Mouse (Mus musculus) myocyte (in vitro differentiated cells): ENCODE data around the gene L2hgdh. TPM values are rescaled to one million over a fixed set of nuclear protein-coding genes. Genes with fewer than 3 reads are reported as not detected.
A peak's percentile ranks its signal among the peaks of the same experiment; 100 is the strongest.

Experiments used
- H3K27me3 ChIP-seq: one replicate; pipeline ENCODE4 v1.6.1; 2011; ENCODE audit not compliant: control insufficient read depth, insufficient read depth, insufficient read length
- H3K36me3 ChIP-seq: one replicate; pipeline ENCODE4 v1.6.1; 2011; ENCODE audit not compliant: control insufficient read depth, insufficient read depth
- H3K4me2 ChIP-seq: one replicate; pipeline ENCODE4 v1.6.1; 2011; ENCODE audit warnings: low read depth, control low read depth
- H3K4me3 ChIP-seq: one replicate; pipeline ENCODE4 v1.5.1; 2011; ENCODE audit warnings: mild to moderate bottlenecking, control low read depth, moderate library complexity
- H3K79me2 ChIP-seq: one replicate; pipeline ENCODE4 v1.6.1; 2011; ENCODE audit not compliant: control insufficient read depth, insufficient read depth
- H3ac ChIP-seq: one replicate; pipeline ENCODE4 v1.6.1; 2011; ENCODE audit not compliant: control insufficient read depth, insufficient read length
- CEBPB ChIP-seq: IDR thresholded peaks from 2 replicates; pipeline ENCODE4 v1.6.1; 2011; ENCODE audit warnings: mild to moderate bottlenecking, moderate library complexity; ENCODE audit not compliant: poor library complexity, insufficient read depth, severe bottlenecking
- E2F4 ChIP-seq: IDR thresholded peaks from one replicate; pipeline ENCODE4 v1.6.1; 2011; ENCODE audit warnings: mild to moderate bottlenecking, control low read depth, moderate library complexity; ENCODE audit not compliant: insufficient read depth
- MAX ChIP-seq: IDR thresholded peaks from one replicate; pipeline ENCODE4 v1.6.1; 2011; ENCODE audit warnings: low read depth, mild to moderate bottlenecking, control low read depth
- MYOD1 ChIP-seq, 3 experiments: IDR thresholded peaks; one replicate each; pipeline ENCODE4 v1.6.1; 2011; ENCODE audit warnings: control low read depth in 2 of 3, low read depth in 2 of 3, mild to moderate bottlenecking in 2 of 3, moderate library complexity in 1 of 3; ENCODE audit not compliant: insufficient read length in 2 of 3, control insufficient read depth in 1 of 3
- MYOG ChIP-seq, 3 experiments: IDR thresholded peaks; one replicate each; pipeline ENCODE4 v1.6.1; 2011; ENCODE audit warnings: control low read depth in 2 of 3, low read depth in 2 of 3, mild to moderate bottlenecking in 2 of 3; ENCODE audit not compliant: insufficient read length in 2 of 3, control insufficient read depth in 1 of 3, insufficient read depth in 1 of 3
- POLR2A ChIP-seq: IDR thresholded peaks from one replicate; pipeline ENCODE4 v1.6.1; 2011; ENCODE audit warnings: low read depth, mild to moderate bottlenecking, control low read depth, moderate library complexity; ENCODE audit not compliant: insufficient read length
- POLR2AphosphoS2 ChIP-seq: IDR thresholded peaks from one replicate; pipeline ENCODE4 v1.6.1; 2011; ENCODE audit warnings: low read depth, control low read depth; ENCODE audit not compliant: insufficient read length
- REST ChIP-seq: IDR thresholded peaks from one replicate; pipeline ENCODE4 v1.6.1; 2011; ENCODE audit warnings: mild to moderate bottlenecking, control low read depth, moderate library complexity; ENCODE audit not compliant: insufficient read depth, insufficient read length
- SRF ChIP-seq: IDR thresholded peaks from one replicate; pipeline ENCODE4 v1.6.1; 2011; ENCODE audit warnings: low read depth; ENCODE audit not compliant: control insufficient read depth, insufficient read length
- TCF12 ChIP-seq: IDR thresholded peaks from one replicate; pipeline ENCODE4 v1.6.1; 2011; ENCODE audit warnings: mild to moderate bottlenecking, control low read depth; ENCODE audit not compliant: poor library complexity, insufficient read depth, severe bottlenecking
- TCF3 ChIP-seq: IDR thresholded peaks from one replicate; pipeline ENCODE4 v1.6.1; 2011; ENCODE audit warnings: low read depth, control low read depth; ENCODE audit not compliant: insufficient read length
- USF1 ChIP-seq: IDR thresholded peaks from one replicate; pipeline ENCODE4 v1.6.1; 2011; ENCODE audit warnings: low read depth, mild to moderate bottlenecking, control low read depth, moderate library complexity
- polyA plus RNA-seq: library from polyadenylated mRNA; unstranded; fragments of >200 nt; fragmentation: generic; extraction: Trizol; gene quantifications from one replicate; pipeline ENCODE4 v1.2.1, GENCODE M21; 2012; ENCODE audit warnings: missing spikeins

L2hgdh gene
- polyA plus RNA-seq, 1 experiment: 2.8 TPM

DNA sequence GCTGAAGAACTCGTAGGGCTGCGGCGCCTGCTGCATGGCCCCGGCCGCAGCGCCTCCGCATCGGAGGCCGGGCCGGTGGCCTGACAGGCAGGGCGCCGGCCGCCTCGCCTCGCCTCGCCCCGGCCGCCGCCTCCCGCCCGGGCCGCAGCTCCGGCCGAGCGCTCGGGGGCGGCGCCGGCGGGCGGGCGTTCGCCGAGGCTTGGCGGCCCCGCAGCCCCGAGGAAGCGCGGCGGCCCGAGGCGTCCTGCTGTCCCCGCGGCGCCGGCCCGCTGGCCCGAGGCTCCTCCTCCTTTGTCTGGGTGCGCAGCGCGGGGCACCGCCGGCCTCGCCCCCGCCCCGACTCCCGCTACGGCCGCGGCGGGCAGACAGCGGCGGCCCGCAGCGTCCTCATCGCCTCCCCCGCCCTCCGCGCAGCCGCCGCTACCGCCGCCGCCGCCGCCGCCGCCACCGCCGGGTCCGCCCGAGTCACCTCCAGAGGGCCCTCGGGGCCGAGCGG lies 43.1 kb downstream of the L2hgdh start, which contains the start of gene Sos2:
Sos2 (minus strand) TSS at position 287 of the 496 bp plus-strand sequence.
- Histone ChIP-seq H3K36me3 (no peaks in the 10 kb centered on the region), H3K4me2 (peak within 1 kb of the TSS; percentile 97), H3K4me3 (peak within 1 kb of the TSS; percentile 61), H3K79me2 (peaks cover 45% of the 10 kb centered on the region), H3K27me3 (no peaks in the 10 kb centered on the region), H3ac (peak within 1 kb of the TSS; percentile 98)
- TF ChIP-seq MAX (no peak), USF1 (no peak)

DNA sequence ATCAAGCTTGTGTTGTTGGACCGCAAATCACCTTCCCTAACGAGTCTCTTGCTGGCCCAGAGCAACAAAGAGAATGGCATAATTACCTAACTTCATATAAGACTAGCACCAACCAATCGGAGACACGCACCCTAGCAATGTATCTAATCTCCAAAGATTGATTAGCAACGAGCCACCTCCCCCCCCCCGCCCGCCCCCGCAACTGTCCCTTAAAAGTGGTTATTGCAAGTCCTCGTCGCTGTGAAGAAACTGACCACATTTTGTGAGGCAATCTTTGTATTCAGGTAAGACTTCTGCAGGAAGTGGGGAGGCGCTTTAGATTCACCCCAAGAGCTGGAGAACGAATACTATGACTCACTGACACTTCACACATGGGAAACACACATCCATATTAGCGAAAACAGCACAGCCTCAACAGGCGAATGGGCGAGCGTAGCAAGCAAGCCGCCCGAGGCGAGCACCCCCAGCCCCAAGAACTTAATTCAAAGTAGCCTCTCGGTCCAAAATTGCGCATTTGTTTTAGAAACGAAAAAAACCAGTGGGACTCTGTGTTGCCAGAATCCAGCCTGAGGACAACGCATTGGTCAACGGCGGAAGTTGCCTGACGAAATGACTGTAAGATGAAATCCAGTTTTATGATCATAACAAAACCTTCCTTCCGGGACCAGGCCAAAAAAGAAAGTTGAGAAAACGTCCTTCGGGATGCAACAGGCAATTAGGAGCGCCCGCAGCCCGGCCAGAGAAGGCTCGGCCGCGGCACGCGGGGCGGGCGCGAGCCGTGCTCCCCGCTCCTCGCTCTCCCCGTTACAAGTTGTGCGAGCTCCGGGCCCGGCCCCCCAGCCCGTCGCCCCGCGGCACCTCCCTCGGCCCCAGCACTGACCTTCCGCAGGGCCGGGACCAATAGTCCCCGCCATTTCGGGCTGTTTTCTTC lies 43.8 kb downstream of the L2hgdh start:
- TF ChIP-seq TCF3 (no peak), CEBPB (0 out of 2 replicates have a peak, but pooled peaks have one; percentile 28), MAX (no peak), MYOD1 (IDR thresholded peaks at IDR 0.05; ENCODE audit: control insufficient read depth in 1 of 3, insufficient read length in 2 of 3, low read depth in 2 of 3) (no peak), E2F4 (no peak), USF1 (no peak)
- no peaks in the 10 kb centered on the region for H3K36me3 ChIP-seq
- H3K27me3 ChIP-seq: no peaks in the 10 kb centered on the region
- peak overlapping the region; percentile 61 for H3K4me3 ChIP-seq
- H3ac ChIP-seq: peak overlapping the region; percentile 98
- peaks cover 52% of the 10 kb centered on the region for H3K79me2 ChIP-seq
- peak overlapping the region; percentile 60 for H3K4me2 ChIP-seq

DNA sequence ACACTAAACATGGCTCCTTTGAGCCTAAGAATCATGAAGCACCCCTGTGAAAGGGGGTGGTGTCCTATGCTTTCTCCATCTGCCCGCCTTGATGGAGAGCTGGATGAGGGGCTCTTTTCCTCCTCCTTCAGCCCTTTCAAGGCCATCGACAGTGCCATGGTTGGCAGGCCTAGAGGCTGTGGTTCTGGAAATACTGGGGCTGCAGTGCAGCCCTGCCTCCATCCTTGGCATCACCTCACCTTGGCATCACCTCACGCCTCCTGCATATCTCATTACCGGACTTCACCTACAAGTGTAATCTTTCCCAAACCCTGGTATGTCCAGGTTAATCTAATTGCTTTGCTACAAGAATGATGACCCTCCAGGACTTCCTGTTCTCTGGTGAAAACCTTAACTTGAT lies 48.5 kb downstream of the L2hgdh start:
- no peaks in the 10 kb centered on the region for H3K36me3 ChIP-seq
- TF ChIP-seq POLR2A: no peak
- TF ChIP-seq MYOD1 (IDR thresholded peaks at IDR 0.05; ENCODE audit: control insufficient read depth in 1 of 3, insufficient read length in 2 of 3, low read depth in 2 of 3): no peak
- no peak for TF ChIP-seq POLR2AphosphoS2
- no peak for TF ChIP-seq MAX
- no peak for TF ChIP-seq TCF12
- no peak for TF ChIP-seq TCF3
- no peak for TF ChIP-seq MYOG (IDR thresholded peaks at IDR 0.05; ENCODE audit: control insufficient read depth in 1 of 3, insufficient read depth in 1 of 3, insufficient read length in 2 of 3, low read depth in 2 of 3)
- no peak for TF ChIP-seq E2F4
- TF ChIP-seq USF1: no peak
- TF ChIP-seq CEBPB: no peak
- H3K4me2 ChIP-seq: no peak overlapping the region
- H3K27me3 ChIP-seq: no peaks in the 10 kb centered on the region
- no peak overlapping the region for H3K4me3 ChIP-seq
- H3ac ChIP-seq: no peak overlapping the region
- peaks cover 91% of the 10 kb centered on the region for H3K79me2 ChIP-seq

DNA sequence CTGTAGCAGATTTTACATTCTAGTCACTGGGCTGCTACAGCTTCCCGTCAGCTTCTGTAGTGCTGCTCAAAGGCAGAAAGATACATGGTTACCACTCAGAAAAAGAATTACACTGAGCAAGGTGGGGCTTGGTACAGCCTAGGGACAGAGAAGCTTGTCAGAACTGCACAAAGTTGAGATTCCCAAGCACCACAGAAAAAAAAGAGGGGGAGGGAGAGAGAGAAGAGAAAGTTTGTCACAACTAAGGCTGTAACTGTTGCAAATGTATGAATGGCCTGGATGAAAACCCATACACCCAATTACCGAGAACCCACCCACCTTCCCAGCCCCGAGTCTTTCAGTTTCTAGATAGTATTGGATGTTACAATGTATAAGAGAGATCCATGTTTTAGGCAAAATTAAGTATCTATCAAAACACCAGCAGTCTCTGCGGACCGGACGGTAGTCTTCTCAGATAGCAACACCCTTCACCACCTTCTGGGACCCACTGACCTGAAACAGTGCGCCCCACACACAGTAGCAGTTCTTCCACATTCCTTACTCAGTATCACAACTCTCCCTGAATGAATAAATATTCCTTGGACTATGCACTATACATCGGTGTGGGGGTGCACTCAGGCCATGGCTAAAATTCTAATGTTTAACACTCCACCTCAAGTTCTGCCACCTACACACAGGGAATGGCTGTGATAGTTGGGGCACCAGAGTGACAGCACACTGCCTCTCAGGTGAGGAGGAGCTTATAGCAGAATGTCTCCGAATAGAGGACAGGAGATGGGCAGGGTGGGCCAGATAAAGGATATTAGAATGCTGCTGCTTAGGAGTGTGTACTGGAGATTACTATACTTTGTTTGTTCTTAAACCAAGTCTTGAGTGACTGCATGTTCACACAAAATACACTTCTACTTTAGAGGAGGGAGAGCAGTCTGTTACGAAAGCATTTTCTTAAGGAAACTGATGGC lies 49.8 kb downstream of the L2hgdh start:
- Histone ChIP-seq H3K4me2 (no peak overlapping the region), H3ac (no peak overlapping the region), H3K36me3 (no peaks in the 10 kb centered on the region), H3K79me2 (peaks cover 90% of the 10 kb centered on the region), H3K4me3 (no peak overlapping the region), H3K27me3 (no peaks in the 10 kb centered on the region)
- no peak for TF ChIP-seq POLR2AphosphoS2
- no peak for TF ChIP-seq TCF3
- no peak for TF ChIP-seq CEBPB
- TF ChIP-seq MYOG (IDR thresholded peaks at IDR 0.05; ENCODE audit: control insufficient read depth in 1 of 3, insufficient read depth in 1 of 3, insufficient read length in 2 of 3, low read depth in 2 of 3): no peak
- TF ChIP-seq USF1: no peak
- no peak for TF ChIP-seq REST
- TF ChIP-seq SRF: no peak
- TF ChIP-seq TCF12: no peak
- no peak for TF ChIP-seq MYOD1 (IDR thresholded peaks at IDR 0.05; ENCODE audit: control insufficient read depth in 1 of 3, insufficient read length in 2 of 3, low read depth in 2 of 3)
- TF ChIP-seq POLR2A: no peak
- no peak for TF ChIP-seq E2F4
- TF ChIP-seq MAX: no peak

DNA sequence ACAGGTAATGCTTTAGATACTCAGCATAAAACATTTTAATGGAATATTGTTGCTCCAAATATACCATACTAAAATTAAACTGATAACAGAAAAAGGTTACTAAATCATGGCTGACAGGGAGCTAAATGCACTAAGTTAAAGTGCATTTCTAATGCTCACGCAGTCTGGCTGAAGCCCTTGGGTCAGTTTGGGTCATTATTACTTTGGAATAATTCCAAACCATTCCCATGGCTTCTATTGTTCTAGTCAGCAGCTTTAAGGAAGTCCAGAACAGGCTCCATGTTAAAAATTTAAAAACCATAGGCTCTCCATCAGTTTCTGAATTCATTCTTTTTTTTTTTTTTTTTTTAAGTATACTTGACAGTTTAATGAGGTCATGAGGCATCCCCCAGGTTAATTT lies 50.5 kb downstream of the L2hgdh start:
- Histone ChIP-seq H3ac (no peak overlapping the region), H3K79me2 (peaks cover 85% of the 10 kb centered on the region), H3K27me3 (no peaks in the 10 kb centered on the region), H3K4me3 (no peak overlapping the region), H3K36me3 (no peaks in the 10 kb centered on the region), H3K4me2 (no peak overlapping the region)
- TF ChIP-seq E2F4: no peak
- TF ChIP-seq USF1: no peak
- TF ChIP-seq TCF3: no peak
- TF ChIP-seq POLR2A: no peak
- no peak for TF ChIP-seq SRF
- TF ChIP-seq REST: no peak
- TF ChIP-seq POLR2AphosphoS2: no peak
- TF ChIP-seq TCF12: no peak
- no peak for TF ChIP-seq MYOD1 (IDR thresholded peaks at IDR 0.05; ENCODE audit: control insufficient read depth in 1 of 3, insufficient read length in 2 of 3, low read depth in 2 of 3)
- no peak for TF ChIP-seq MYOG (IDR thresholded peaks at IDR 0.05; ENCODE audit: control insufficient read depth in 1 of 3, insufficient read depth in 1 of 3, insufficient read length in 2 of 3, low read depth in 2 of 3)
- TF ChIP-seq CEBPB: no peak
- no peak for TF ChIP-seq MAX
